Mouse (Mus musculus) E14TG2a.4 (cell line): ENCODE data around the gene Sucla2.

Experiments used
- CTCF ChIP-seq: conservative IDR thresholded peaks from 2 replicates; pipeline ENCODE4 v1.5.1; 2014; ENCODE audit warnings: low read length
- POU5F1 ChIP-seq: IDR thresholded peaks from 2 replicates; pipeline ENCODE4 v1.6.1; 2014; ENCODE audit warnings: low read length, borderline replicate concordance

DNA sequence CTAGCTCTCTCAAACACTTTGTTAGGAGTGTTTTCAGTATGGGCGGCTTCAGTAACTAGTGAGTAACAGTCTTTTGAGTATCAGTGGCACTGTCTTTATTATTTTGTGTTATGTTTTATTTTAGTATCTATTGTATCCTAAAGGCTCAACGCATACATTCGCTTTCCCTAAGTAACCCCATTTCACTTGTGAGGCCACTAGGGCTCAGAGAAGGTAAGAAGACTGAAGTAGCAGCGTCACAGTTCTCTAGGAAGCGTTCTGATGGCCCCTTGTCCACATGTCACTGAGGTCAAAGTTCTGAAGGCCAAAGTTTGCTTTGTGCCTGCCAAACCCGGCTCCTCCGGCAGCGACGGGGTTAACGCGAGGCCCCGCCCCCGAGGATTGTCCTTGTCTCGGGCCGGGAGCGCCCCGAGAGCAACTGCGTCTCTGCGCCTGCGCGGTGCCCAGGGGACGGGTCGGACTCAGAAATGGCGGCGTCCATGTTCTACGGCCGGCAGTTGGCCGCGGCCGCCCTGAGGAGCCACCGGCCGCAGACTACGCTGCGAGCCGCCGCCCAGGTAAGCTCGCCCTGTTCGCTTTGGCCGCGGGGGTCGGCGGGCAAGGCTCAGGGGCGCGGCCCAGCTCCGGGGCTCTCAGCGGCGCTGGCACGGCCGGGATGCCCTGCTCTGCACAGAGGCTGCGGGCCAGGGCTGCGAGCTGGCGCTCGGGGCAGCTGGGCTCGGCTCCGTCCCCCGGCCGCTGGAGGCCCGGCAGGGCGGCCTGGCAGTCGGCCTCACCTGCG, 27.4 kb downstream of the Sucla2 start:
- TF ChIP-seq POU5F1 (no peak), CTCF (no peak)
